Mouse (Mus musculus) megakaryocyte, embryonic 14.5 days (primary cell): ENCODE data around the gene Tubb3.

Experiments
- FLI1 ChIP-seq: IDR thresholded peaks from 2 replicates; pipeline ENCODE4 v1.6.1; 2012; ENCODE audit warnings: low read length, inconsistent platforms, mixed read lengths
- GATA1 ChIP-seq: IDR thresholded peaks from 3 replicates; pipeline ENCODE4 v1.6.1; 2012; ENCODE audit warnings: mixed read lengths, low read length, inconsistent platforms, borderline replicate concordance

DNA sequence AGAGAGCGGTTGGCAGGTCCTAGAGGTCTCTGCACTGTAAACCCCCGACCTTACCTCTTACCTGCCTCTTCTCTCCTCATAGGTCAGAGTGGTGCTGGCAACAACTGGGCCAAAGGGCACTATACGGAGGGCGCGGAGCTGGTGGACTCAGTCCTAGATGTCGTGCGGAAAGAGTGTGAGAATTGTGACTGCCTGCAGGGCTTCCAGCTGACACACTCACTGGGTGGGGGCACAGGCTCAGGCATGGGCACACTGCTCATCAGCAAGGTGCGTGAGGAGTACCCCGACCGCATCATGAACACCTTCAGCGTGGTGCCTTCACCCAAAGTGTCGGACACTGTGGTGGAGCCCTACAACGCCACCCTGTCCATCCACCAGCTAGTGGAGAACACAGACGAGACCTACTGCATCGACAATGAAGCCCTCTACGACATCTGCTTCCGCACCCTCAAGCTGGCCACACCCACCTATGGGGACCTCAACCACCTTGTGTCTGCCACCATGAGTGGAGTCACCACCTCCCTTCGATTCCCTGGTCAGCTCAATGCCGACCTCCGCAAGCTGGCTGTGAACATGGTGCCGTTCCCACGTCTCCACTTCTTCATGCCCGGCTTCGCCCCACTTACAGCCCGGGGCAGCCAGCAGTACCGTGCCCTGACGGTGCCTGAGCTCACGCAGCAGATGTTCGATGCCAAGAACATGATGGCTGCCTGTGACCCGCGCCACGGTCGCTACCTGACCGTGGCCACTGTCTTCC is 9.5 kb downstream of the Tubb3 start:
- TF ChIP-seq GATA1 (no peak), FLI1 (no peak)
